Mouse (Mus musculus) G1E (cell line): ENCODE measurements around the gene Skp2.

Source experiments
- CTCF ChIP-seq: IDR thresholded peaks from 2 replicates; pipeline ENCODE4 v1.5.1; 2012; ENCODE audit warnings: low read depth, low read length, inconsistent platforms, mixed read lengths
- GATA1 ChIP-seq: IDR thresholded peaks from 2 replicates; pipeline ENCODE4 v1.6.1; 2012; ENCODE audit warnings: borderline replicate concordance, low read length, inconsistent platforms, mixed read lengths
- POLR2AphosphoS5 ChIP-seq: IDR thresholded peaks from 2 replicates; pipeline ENCODE4 v1.6.1; 2012; ENCODE audit warnings: low read depth, low read length, inconsistent platforms; ENCODE audit not compliant: insufficient replicate concordance
- TAL1 ChIP-seq: conservative IDR thresholded peaks from 2 replicates; pipeline ENCODE4 v1.6.1; 2012; ENCODE audit warnings: low read depth, low read length, inconsistent platforms, mixed read lengths

DNA sequence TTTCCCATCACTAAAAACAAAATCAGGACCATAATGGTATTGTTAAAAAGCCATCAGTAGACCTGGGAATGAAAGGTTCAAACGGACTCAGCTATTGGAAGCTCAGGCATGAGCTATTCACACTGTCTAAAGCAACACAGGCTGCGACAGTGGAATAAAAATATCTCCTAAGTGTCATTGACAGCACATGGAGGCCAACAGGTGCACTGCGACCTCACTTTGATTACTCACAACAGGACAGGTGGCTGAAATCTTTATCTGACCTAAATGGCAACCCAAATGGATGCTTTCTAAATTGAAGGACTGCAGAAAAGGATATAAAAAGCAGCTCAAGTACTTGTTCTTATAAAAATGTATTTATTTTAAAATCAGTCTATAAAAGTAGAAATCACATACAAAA, 43.6 kb downstream of the Skp2 start:
- TF ChIP-seq CTCF (no peak), TAL1 (no peak), POLR2AphosphoS5 (no peak), GATA1 (no peak)
